ENCODE assay signal across 29 mouse cellular contexts in the genomic region with DNA sequence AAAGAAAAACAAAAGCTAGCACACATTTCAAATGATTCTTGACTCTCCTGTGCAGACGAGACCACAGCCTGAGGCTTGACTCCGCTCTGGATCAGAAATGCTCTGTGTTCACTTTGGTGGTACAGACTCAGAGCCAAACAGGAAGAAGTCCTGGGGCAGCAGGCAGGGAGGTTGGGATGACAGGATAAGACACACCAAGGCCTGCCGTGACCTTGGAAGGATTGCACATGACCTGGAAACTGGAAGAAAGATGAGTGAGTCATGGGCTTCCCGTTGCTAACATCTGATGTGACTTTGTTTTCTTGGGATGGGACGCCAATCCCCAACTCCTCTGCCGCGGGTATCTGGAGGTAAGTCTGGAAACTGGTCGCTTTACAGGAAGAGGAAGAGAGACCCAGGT. TPM values are rescaled to one million over a fixed set of nuclear protein-coding genes. Genes with fewer than 3 reads are reported as not detected.
DNase-seq lines count a peak whose midpoint lies in the region; ATAC-seq lines count a peak whose summit lies in the region.
"Had no signal": no experiment of that assay in that cellular context is flagged by ENCODE, and none has a peak within 500 bp of the region (broad histone marks: within the 10 kb centered on the region; RNA-seq: fewer than 3 reads in every experiment).

No protein-coding gene starts in this region.

- 0 out of 2 replicates have a peak overlapping the region, but pooled peaks have one; percentile 30 for H3K27ac ChIP-seq in forebrain, embryonic 10.5 days
- no peak overlapping the region for H3K27ac ChIP-seq in forebrain, embryonic 14.5 days (ENCODE audit: low read depth, low read length)
- H3K27ac ChIP-seq in kidney, embryonic 14.5 days (ENCODE audit: low read depth, low read length) = no peak overlapping the region
- H3K27ac ChIP-seq: embryonic facial prominence, embryonic 10.5 days; embryonic facial prominence, embryonic 15.5 days; forebrain, embryonic 13.5 days; hindbrain, embryonic 13.5 days; limb, embryonic 10.5 days; limb, embryonic 15.5 days; liver, embryonic 14.5 days; macrophage; neural tube, embryonic 15.5 days had no signal

- peaks cover 38% of the 10 kb centered on the region for H3K27me3 ChIP-seq in forebrain, embryonic 10.5 days (ENCODE audit: poor library complexity, severe bottlenecking)
- peaks cover 8% of the 10 kb centered on the region for H3K27me3 ChIP-seq in forebrain, embryonic 14.5 days (replicated peaks; ENCODE audit: control insufficient read depth, insufficient read depth, low read length)
- H3K27me3 ChIP-seq in kidney, embryonic 14.5 days (ENCODE audit: control insufficient read depth, insufficient read depth, low read length) = 0 out of 2 replicates have a peak, but pooled peaks cover 10% of the 10 kb centered on the region
- H3K27me3 ChIP-seq: Patski had no signal

- no peaks in the 10 kb centered on the region for H3K36me3 ChIP-seq in forebrain, embryonic 10.5 days (replicated peaks)
- no peaks in the 10 kb centered on the region for H3K36me3 ChIP-seq in forebrain, embryonic 14.5 days (ENCODE audit: control insufficient read depth, insufficient read depth, low read length)
- H3K36me3 ChIP-seq in kidney, embryonic 14.5 days (ENCODE audit: control insufficient read depth, insufficient read depth, low read length) = no peaks in the 10 kb centered on the region
- H3K36me3 ChIP-seq: embryonic facial prominence, embryonic 10.5 days; embryonic facial prominence, embryonic 15.5 days; hindbrain, embryonic 13.5 days; limb, embryonic 10.5 days; limb, embryonic 15.5 days; neural tube, embryonic 15.5 days had no signal

- no peak for DNase-seq in forebrain, embryonic 10.5 days (ENCODE audit: extremely low spot score, low spot score)
- no peak for DNase-seq in forebrain, embryonic 14.5 days (ENCODE audit: low spot score)
- no peak for DNase-seq in kidney, adult 8-10 months
- DNase-seq in R1 (ENCODE audit: low read depth, low spot score) = peak; percentile 35
- peak; percentile 73 for DNase-seq in adrenal gland, postnatal 14 days
- no peak for DNase-seq in spleen, postnatal 4 days (ENCODE audit: low spot score in 2 of 2)
- DNase-seq: cerebellum, adult 8-10 months; cerebellum, postnatal 25 days; gastrocnemius, postnatal 25 days; heart, postnatal 4 days; layer of hippocampus, adult 9-11 months; lung, adult 2 months; lung, postnatal 10 days; midbrain, embryonic 14.5 days; right cerebral cortex, postnatal 4 days; thymus, adult 2 months; thymus, postnatal 36 days had no signal

- no peak for ATAC-seq in forebrain, embryonic 14.5 days
- no peak for ATAC-seq in kidney, embryonic 14.5 days (ENCODE audit: low FRiP score, low TSS enrichment)
- no peak for ATAC-seq in CD4-positive, CD25-positive, alpha-beta regulatory T cell, adult 4 months
- ATAC-seq: forebrain, embryonic 13.5 days; Patski had no signal

- H3K4me1 ChIP-seq in forebrain, embryonic 10.5 days = peaks cover 27% of the 10 kb centered on the region
- no peaks in the 10 kb centered on the region for H3K4me1 ChIP-seq in forebrain, embryonic 14.5 days (ENCODE audit: control insufficient read depth, insufficient read depth, low read length)
- peaks cover 2% of the 10 kb centered on the region; the same call in 1 of the 2 replicates for H3K4me1 ChIP-seq in kidney, embryonic 14.5 days (ENCODE audit: control insufficient read depth, insufficient read depth, low read length)
- H3K4me1 ChIP-seq: embryonic facial prominence, embryonic 15.5 days; forebrain, embryonic 13.5 days; hindbrain, embryonic 13.5 days; limb, embryonic 15.5 days; neural tube, embryonic 15.5 days had no signal

- H3K9ac ChIP-seq in forebrain, embryonic 14.5 days (ENCODE audit: low read length) = no peak overlapping the region
- H3K9ac ChIP-seq in kidney, embryonic 14.5 days (ENCODE audit: low read depth, low read length) = no peak overlapping the region
- H3K9ac ChIP-seq: embryonic facial prominence, embryonic 15.5 days; forebrain, embryonic 13.5 days; hindbrain, embryonic 13.5 days; limb, embryonic 15.5 days; liver, embryonic 14.5 days; neural tube, embryonic 15.5 days had no signal

- H3K4me3 ChIP-seq in forebrain, embryonic 10.5 days = no peak overlapping the region
- no peak overlapping the region for H3K4me3 ChIP-seq in forebrain, embryonic 14.5 days (ENCODE audit: low read depth, low read length)
- H3K4me3 ChIP-seq in kidney, embryonic 14.5 days (ENCODE audit: low read length) = no peak overlapping the region
- H3K4me3 ChIP-seq: embryonic facial prominence, embryonic 10.5 days; embryonic facial prominence, embryonic 15.5 days; forebrain, embryonic 13.5 days; hindbrain, embryonic 13.5 days; limb, embryonic 10.5 days; limb, embryonic 15.5 days; neural tube, embryonic 15.5 days had no signal

- H3K4me2 ChIP-seq in forebrain, embryonic 14.5 days (ENCODE audit: low read length) = no peak overlapping the region
- 0 out of 2 replicates have a peak overlapping the region, but pooled peaks have one; percentile 3 for H3K4me2 ChIP-seq in kidney, embryonic 14.5 days (replicated peaks; ENCODE audit: low read depth, low read length)
- H3K4me2 ChIP-seq: embryonic facial prominence, embryonic 15.5 days; forebrain, embryonic 13.5 days; hindbrain, embryonic 13.5 days; limb, embryonic 15.5 days; neural tube, embryonic 15.5 days had no signal

- H3K9me3 ChIP-seq in forebrain, embryonic 10.5 days = no peaks in the 10 kb centered on the region
- no peaks in the 10 kb centered on the region for H3K9me3 ChIP-seq in forebrain, embryonic 14.5 days (replicated peaks; ENCODE audit: control insufficient read depth, low read length)
- H3K9me3 ChIP-seq in kidney, embryonic 14.5 days (ENCODE audit: control insufficient read depth, low read length) = no peaks in the 10 kb centered on the region
- H3K9me3 ChIP-seq: embryonic facial prominence, embryonic 10.5 days; embryonic facial prominence, embryonic 15.5 days; forebrain, embryonic 13.5 days; hindbrain, embryonic 13.5 days; limb, embryonic 10.5 days; limb, embryonic 15.5 days; neural tube, embryonic 15.5 days had no signal

- WGBS in forebrain, embryonic 10.5 days = 75% methylated on average over 8 of the region's 8 CpGs
- WGBS in forebrain, embryonic 14.5 days = 80% methylated on average over 8 of the region's 8 CpGs
- 68% methylated on average over 8 of the region's 8 CpGs for WGBS in kidney, embryonic 14.5 days

RNA-seq across cellular contexts. Expression of a gene that starts 8.2 kb away (rescaled TPM):
- polyA plus RNA-seq in forebrain, embryonic 10.5 days (2016; fragmentation: Nextera tagmentation; extraction: Ambion mirVana) = 251 and 264 TPM in 2 replicates
- polyA plus RNA-seq in forebrain, embryonic 14.5 days (2014; fragmentation: Nextera tagmentation; extraction: Ambion mirVana) = 94.2 and 119 TPM in 2 replicates
- 91.9 and 156 TPM in 2 replicates for polyA plus RNA-seq in kidney, embryonic 14.5 days (2014; fragmentation: Nextera tagmentation; extraction: Ambion mirVana)
- total RNA-seq in adrenal gland, postnatal 14 days (2021) = 103 and 109 TPM in 2 replicates
- 10 to 100 TPM; 56.3 to 97.3 TPM for polyA plus RNA-seq in CD4-positive, CD25-positive, alpha-beta regulatory T cell, adult 4 months (2017; shearing (Covaris generic))

RNA-seq across cellular contexts. Expression of a gene that starts 8.7 kb away (rescaled TPM):
- 1.2 and 5.5 TPM in 2 replicates for polyA plus RNA-seq in forebrain, embryonic 10.5 days (2016; fragmentation: Nextera tagmentation; extraction: Ambion mirVana)
- 4.5 and 7.4 TPM in 2 replicates for polyA plus RNA-seq in forebrain, embryonic 14.5 days (2014; fragmentation: Nextera tagmentation; extraction: Ambion mirVana)
- 5.7 TPM in 1 of 2 replicates, not detected in the other for polyA plus RNA-seq in kidney, embryonic 14.5 days (2014; fragmentation: Nextera tagmentation; extraction: Ambion mirVana)
- 4.6 and 17.6 TPM in 2 replicates for total RNA-seq in adrenal gland, postnatal 14 days (2021)
- polyA plus RNA-seq in CD4-positive, CD25-positive, alpha-beta regulatory T cell, adult 4 months (2017; shearing (Covaris generic)) = 10 to 100 TPM; 10.7 to 12.8 TPM
- polyA plus RNA-seq: neural tube, embryonic 15.5 days had no signal

RNA-seq across cellular contexts. Expression of a gene that starts 39.9 kb away (rescaled TPM):
- polyA plus RNA-seq in forebrain, embryonic 10.5 days (2016; fragmentation: Nextera tagmentation; extraction: Ambion mirVana) = 10.8 and 11.1 TPM in 2 replicates
- 11.9 and 12.5 TPM in 2 replicates for polyA plus RNA-seq in forebrain, embryonic 14.5 days (2014; fragmentation: Nextera tagmentation; extraction: Ambion mirVana)
- 13.3 and 13.8 TPM in 2 replicates for polyA plus RNA-seq in kidney, embryonic 14.5 days (2014; fragmentation: Nextera tagmentation; extraction: Ambion mirVana)
- total RNA-seq in adrenal gland, postnatal 14 days (2021) = 6.6 and 10.0 TPM in 2 replicates
- 10 to 100 TPM in 1 of 2 experiments, 1 to 10 TPM in 1; 6.2 to 11.6 TPM for polyA plus RNA-seq in CD4-positive, CD25-positive, alpha-beta regulatory T cell, adult 4 months (2017; shearing (Covaris generic))

Comparison
In these comparisons a context has a peak if more than half of its experiments do, and no peak if none do; other contexts are left out.
1. DNase-seq: peak in R1 (single experiment) and adrenal gland, postnatal 14 days (single experiment); none in forebrain, embryonic 10.5 days (single experiment), forebrain, embryonic 14.5 days (single experiment), kidney, adult 8-10 months (0 of 2) and spleen, postnatal 4 days (0 of 2).